Mouse (Mus musculus): ENCODE data around the gene Wnt5a. TPM values are rescaled to one million over a fixed set of nuclear protein-coding genes. Genes with fewer than 3 reads are reported as not detected.
A peak's percentile ranks its signal among the peaks of the same experiment; 100 is the strongest.

Wnt5a gene
- polyA plus RNA-seq, 1 experiment from 2014 or later: 38.8 TPM

DNA sequence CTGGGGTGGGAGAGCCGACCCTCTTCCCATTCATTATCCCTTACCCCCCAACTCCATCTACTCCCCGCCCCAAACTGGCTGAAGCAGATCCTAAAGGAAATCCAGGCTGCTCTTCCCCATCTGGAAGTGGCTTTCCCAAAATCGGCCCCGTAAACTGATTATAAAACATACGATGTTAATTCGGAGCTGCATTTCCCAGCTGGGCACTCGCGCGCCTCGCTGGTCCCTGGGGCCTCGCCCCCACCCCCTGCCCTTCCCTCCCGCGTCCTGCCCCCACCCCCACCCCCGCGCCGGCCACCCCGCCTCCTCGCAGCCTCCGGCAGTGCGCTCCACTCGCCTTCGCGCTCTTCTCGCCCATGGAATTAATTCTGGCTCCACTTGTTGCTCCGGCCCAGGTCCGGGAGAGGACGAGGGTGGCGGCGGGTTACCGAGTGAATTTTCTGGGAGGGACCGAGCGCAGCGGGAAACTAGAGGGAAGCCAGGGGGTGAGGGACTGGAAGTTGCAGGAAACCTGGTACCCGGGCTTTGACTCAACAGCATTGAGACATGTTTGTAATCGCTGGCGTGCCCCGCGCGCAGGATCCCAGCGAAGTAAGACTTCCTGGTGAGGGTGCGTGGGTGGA, 6.6 kb downstream of the Wnt5a start:
- H3K4me3 ChIP-seq: peak overlapping the region; percentile 72
- peaks cover 86% of the 10 kb centered on the region for H3K4me1 ChIP-seq (replicated peaks)
- under 1% methylated on average over 41 of the region's 41 CpGs for WGBS
- H3K27me3 ChIP-seq (ENCODE audit: insufficient read depth, poor library complexity, severe bottlenecking): peaks cover 79% of the 10 kb centered on the region
- peak; percentile 60 for DNase-seq (ENCODE audit: low spot score)
- H3K27ac ChIP-seq: peak overlapping the region; percentile 96
- H3K9me3 ChIP-seq: no peaks in the 10 kb centered on the region
- peaks cover 21% of the 10 kb centered on the region for H3K36me3 ChIP-seq

DNA sequence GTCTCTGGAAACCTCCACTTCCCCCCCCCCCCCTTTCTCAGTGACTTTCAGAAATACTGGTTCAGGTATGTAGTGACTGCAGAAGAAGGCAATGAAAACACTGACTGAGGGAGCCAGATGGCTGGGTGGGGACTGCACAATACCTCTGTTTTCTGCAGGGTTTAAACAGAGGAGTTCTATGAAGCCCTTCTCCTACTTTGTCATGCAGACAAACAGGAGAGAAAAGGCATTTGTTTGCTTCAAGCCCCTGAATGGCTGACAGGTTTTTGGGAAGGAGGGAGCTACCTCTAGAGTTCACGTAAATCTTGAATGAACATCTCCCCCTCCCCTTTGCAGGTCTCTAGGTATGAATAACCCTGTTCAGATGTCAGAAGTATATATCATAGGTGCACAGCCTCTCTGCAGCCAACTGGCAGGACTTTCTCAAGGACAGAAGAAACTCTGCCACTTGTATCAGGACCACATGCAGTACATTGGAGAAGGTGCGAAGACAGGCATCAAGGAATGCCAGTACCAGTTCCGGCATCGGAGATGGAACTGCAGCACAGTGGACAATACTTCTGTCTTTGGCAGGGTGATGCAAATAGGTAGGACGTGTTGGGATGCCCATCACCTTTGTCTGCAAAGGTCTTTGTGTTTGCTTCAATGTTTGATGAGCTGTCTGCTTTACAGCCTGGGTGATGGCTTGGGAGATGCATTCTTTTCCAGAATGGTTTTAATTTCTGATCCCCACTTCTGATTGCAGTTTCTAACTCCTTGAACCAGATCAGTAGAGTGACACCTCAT, 8.4 kb downstream of the Wnt5a start:
- peaks cover 82% of the 10 kb centered on the region for H3K27me3 ChIP-seq (ENCODE audit: insufficient read depth, poor library complexity, severe bottlenecking)
- peaks cover 71% of the 10 kb centered on the region for H3K4me1 ChIP-seq (replicated peaks)
- H3K4me3 ChIP-seq: peak overlapping the region; percentile 72
- 64% methylated on average over 5 of the region's 5 CpGs for WGBS
- peaks cover 38% of the 10 kb centered on the region for H3K36me3 ChIP-seq
- no peak overlapping the region for H3K27ac ChIP-seq
- H3K9me3 ChIP-seq: no peaks in the 10 kb centered on the region
- DNase-seq (ENCODE audit: low spot score): no peak

DNA sequence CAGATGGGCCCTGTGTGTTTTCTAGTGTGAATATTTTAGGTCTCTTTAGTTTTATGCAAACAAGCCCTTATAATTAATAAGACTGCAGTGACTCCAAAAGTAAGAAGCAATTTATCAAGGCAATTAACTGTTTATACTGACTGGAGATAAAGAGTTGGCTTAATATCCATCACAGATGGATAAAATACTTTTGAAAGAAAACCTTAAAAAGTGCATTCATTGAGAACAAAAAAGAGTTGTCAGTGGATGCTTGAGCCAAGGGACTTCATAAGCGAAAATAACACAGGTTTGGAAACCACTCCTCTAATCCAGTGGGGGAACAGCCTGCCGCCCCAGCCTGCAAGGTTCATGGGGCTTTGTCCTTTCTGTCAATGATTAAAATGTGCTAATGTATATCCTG, 9.6 kb downstream of the Wnt5a start:
- no peaks in the 10 kb centered on the region for H3K9me3 ChIP-seq
- H3K4me3 ChIP-seq: peak overlapping the region; percentile 13; the same call in 1 of the 2 replicates
- peaks cover 76% of the 10 kb centered on the region for H3K27me3 ChIP-seq (ENCODE audit: insufficient read depth, poor library complexity, severe bottlenecking)
- H3K4me1 ChIP-seq (replicated peaks): peaks cover 59% of the 10 kb centered on the region
- WGBS: 38% methylated on average over 2 of the region's 2 CpGs
- no peak overlapping the region for H3K27ac ChIP-seq
- no peak for DNase-seq (ENCODE audit: low spot score)
- H3K36me3 ChIP-seq: peaks cover 49% of the 10 kb centered on the region

DNA sequence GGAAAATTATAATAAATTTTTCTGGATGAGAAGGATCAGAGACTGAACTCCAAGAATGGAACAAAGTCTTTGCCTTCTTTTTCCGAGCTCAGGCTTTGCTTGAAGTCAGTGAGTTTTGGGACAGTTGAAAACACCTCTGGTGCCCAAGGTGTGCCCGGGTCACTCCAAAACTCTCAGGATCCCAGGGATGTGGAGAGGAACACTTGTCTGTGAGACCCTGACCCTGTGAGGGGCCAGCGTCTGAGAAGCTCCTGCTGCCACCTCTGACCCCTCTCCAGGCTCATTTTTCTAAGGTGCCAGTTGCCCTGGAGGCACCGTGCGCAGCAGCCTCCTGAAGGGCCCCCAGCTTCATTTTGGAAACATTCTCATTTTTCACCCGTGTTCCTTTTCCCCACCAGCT, 10.8 kb downstream of the Wnt5a start:
- no peak overlapping the region for H3K4me3 ChIP-seq
- H3K27me3 ChIP-seq (ENCODE audit: insufficient read depth, poor library complexity, severe bottlenecking): peaks cover 65% of the 10 kb centered on the region
- 0 out of 2 replicates have a peak overlapping the region, but pooled peaks have one; percentile 35 for H3K27ac ChIP-seq
- H3K36me3 ChIP-seq: peaks cover 60% of the 10 kb centered on the region
- 43% methylated on average over 6 of the region's 6 CpGs for WGBS
- H3K9me3 ChIP-seq: no peaks in the 10 kb centered on the region
- no peak for DNase-seq (ENCODE audit: low spot score)
- peaks cover 47% of the 10 kb centered on the region for H3K4me1 ChIP-seq (replicated peaks)

- H3K4me3 ChIP-seq: no peak overlapping the region
- no peak overlapping the region for H3K27ac ChIP-seq
- H3K36me3 ChIP-seq: peaks cover 80% of the 10 kb centered on the region
- peaks cover 43% of the 10 kb centered on the region for H3K27me3 ChIP-seq (ENCODE audit: insufficient read depth, poor library complexity, severe bottlenecking)
- H3K4me1 ChIP-seq (replicated peaks): peaks cover 22% of the 10 kb centered on the region
- no peak for DNase-seq (ENCODE audit: low spot score)
- H3K9me3 ChIP-seq: no peaks in the 10 kb centered on the region
- WGBS: 64% methylated on average over 39 of the region's 39 CpGs
Measured at GRCm38 (mm10) chr14:28517631-28518560, 13.3 kb downstream of the Wnt5a start.

GRCm38 (mm10) chr14:28521106-28521505, 16.6 kb downstream of the Wnt5a start:
- 85% methylated on average over 1 of the region's 1 CpGs for WGBS

DNA sequence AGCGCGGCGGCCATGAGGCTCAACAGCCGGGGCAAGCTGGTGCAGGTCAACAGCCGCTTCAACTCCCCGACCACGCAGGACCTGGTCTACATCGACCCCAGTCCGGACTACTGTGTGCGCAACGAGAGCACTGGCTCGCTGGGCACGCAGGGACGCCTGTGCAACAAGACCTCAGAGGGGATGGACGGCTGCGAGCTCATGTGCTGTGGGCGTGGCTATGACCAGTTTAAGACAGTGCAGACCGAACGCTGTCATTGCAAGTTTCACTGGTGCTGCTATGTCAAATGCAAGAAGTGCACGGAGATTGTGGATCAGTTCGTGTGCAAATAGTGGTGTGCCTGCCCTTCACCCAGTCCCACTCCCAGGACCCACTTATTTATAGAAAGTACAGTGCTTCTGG, 18.1 kb downstream of the Wnt5a start:
- H3K27ac ChIP-seq: no peak overlapping the region
- no peak for DNase-seq (ENCODE audit: low spot score)
- peaks cover 66% of the 10 kb centered on the region for H3K36me3 ChIP-seq
- peaks cover 8% of the 10 kb centered on the region; the same call in 1 of the 2 replicates for H3K27me3 ChIP-seq (ENCODE audit: insufficient read depth, poor library complexity, severe bottlenecking)
- no peaks in the 10 kb centered on the region for H3K9me3 ChIP-seq
- 79% methylated on average over 21 of the region's 21 CpGs for WGBS
- H3K4me3 ChIP-seq: no peak overlapping the region
- peaks cover 12% of the 10 kb centered on the region; the same call in 1 of the 2 replicates for H3K4me1 ChIP-seq (replicated peaks)

More at GRCm38 (mm10) chr14:28521106-28521505, 16.6 kb downstream of the Wnt5a start:
- H3K4me3 ChIP-seq: no peak overlapping the region
- no peaks in the 10 kb centered on the region for H3K9me3 ChIP-seq
- H3K27ac ChIP-seq: no peak overlapping the region
- H3K27me3 ChIP-seq (ENCODE audit: insufficient read depth, poor library complexity, severe bottlenecking): peaks cover 23% of the 10 kb centered on the region; the same call in 1 of the 2 replicates
- H3K4me1 ChIP-seq (replicated peaks): peaks cover 7% of the 10 kb centered on the region; the same call in 1 of the 2 replicates
- no peak for DNase-seq (ENCODE audit: low spot score)
- peaks cover 75% of the 10 kb centered on the region for H3K36me3 ChIP-seq

DNA sequence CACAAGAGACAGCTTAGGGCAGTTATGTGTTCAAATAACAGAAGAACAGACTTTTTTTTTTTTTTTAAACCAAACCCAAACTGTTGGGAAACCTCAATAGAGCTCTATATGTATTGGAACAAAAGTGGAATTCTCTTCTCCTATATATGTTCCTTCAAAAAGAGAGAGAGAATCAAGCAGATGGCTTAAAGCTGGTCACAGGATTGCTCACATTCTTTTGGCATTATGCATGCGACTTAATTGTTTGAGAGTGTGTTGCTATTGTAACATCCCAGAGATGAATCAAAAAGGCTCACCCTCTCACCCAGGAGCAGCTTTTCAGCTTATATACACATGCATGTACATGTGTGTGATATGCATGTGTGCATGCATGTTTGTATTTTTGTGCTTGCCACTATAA, 21.0 kb downstream of the Wnt5a start:
- DNase-seq (ENCODE audit: low spot score): no peak
- Histone ChIP-seq H3K4me1 (replicated peaks) (peaks cover 16% of the 10 kb centered on the region; the same call in 1 of the 2 replicates), H3K27ac (no peak overlapping the region), H3K36me3 (peaks cover 37% of the 10 kb centered on the region), H3K4me3 (no peak overlapping the region), H3K9me3 (no peaks in the 10 kb centered on the region), H3K27me3 (ENCODE audit: insufficient read depth, poor library complexity, severe bottlenecking) (no peaks in the 10 kb centered on the region)
- WGBS: 69% methylated on average over 1 of the region's 1 CpGs

DNA sequence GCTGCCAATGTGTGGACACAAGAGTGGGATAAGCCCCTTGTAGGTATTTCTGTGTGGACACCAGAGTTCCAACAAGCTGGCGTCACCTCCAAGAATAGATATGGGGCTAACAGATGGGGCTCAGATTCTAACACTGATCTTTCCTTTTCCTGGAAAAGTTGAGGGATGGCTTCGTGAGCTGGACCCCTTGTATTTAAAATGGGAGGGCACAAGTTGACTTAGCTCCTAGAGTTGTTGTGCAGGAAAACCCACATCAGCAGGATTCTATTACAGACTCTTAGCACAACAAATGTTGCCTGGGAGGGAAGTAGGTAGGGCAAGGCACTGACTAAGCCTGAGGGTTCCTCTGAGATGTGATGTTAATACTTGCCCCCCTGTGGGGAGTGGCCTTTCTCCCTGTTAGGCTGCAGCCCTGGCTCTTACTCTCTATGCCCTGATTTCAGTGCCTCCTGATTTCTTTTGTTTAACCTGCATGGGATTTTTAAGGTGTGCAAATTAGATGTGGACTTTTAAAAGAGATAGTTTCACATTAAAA, 23.7 kb downstream of the Wnt5a start:
- no peak for DNase-seq (ENCODE audit: low spot score)

DNA sequence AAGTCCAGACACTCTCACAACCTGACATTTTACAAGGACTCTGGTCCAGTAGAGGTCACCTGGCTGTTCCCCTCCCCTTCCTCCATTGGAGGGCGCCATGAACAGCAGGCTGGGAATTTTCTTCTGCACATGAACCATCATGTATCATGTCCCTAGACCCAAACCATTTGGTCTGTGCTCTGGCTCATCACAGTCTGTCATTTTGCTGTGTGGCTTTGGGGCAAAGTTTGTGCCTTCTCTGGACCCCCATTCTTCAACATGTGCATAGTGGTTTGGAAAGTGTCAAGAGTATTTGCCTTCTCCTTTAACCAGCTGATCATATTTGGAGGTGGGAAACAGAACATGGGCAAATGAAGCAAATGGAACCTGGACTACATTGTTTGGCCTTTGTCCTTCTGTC, 27.0 kb downstream of the Wnt5a start:
- Histone ChIP-seq H3K27me3 (ENCODE audit: insufficient read depth, poor library complexity, severe bottlenecking) (no peaks in the 10 kb centered on the region), H3K27ac (no peak overlapping the region), H3K9me3 (no peaks in the 10 kb centered on the region), H3K4me3 (no peak overlapping the region), H3K36me3 (peaks cover under 1% of the 10 kb centered on the region; the same call in 1 of the 2 replicates), H3K4me1 (replicated peaks) (peaks cover 6% of the 10 kb centered on the region; the same call in 1 of the 2 replicates)
- WGBS: 39% methylated on average over 1 of the region's 1 CpGs
- DNase-seq (ENCODE audit: low spot score): no peak

More for the DNA sequence above, 23.7 kb downstream of the Wnt5a start:
- peaks cover 16% of the 10 kb centered on the region; the same call in 1 of the 2 replicates for H3K4me1 ChIP-seq (replicated peaks)
- no peak overlapping the region for H3K27ac ChIP-seq
- no peaks in the 10 kb centered on the region for H3K9me3 ChIP-seq
- WGBS: 65% methylated on average over 2 of the region's 2 CpGs
- no peaks in the 10 kb centered on the region for H3K27me3 ChIP-seq (ENCODE audit: insufficient read depth, poor library complexity, severe bottlenecking)
- no peak overlapping the region for H3K4me3 ChIP-seq
- H3K36me3 ChIP-seq: peaks cover 13% of the 10 kb centered on the region; the same call in 1 of the 2 replicates

DNA sequence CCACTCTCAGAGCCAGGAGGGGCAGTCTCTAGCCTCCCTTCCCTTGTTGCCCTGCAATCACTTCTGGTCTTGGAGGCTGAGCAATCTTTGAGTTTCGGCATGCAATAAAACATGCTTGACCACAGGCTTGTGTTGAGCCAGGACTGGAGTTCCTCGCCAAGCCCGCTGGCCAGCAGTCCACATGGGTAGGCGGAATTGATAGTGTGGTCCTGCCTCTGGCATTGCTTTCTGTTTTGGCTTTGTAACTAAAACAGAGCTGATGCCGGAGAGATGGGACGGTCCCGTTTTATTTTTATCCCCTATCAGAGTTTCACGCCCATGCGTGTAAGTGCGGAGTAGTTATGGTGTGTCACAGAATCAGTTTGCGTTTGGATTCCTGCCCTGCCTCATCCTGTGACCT, 28.4 kb downstream of the Wnt5a start:
- Histone ChIP-seq H3K4me1 (replicated peaks) (peaks cover 4% of the 10 kb centered on the region; the same call in 1 of the 2 replicates), H3K27me3 (ENCODE audit: insufficient read depth, poor library complexity, severe bottlenecking) (no peaks in the 10 kb centered on the region), H3K9me3 (no peaks in the 10 kb centered on the region), H3K4me3 (no peak overlapping the region), H3K36me3 (no peaks in the 10 kb centered on the region), H3K27ac (no peak overlapping the region)
- DNase-seq (ENCODE audit: low spot score): no peak
- 93% methylated on average over 11 of the region's 11 CpGs for WGBS

GRCm38 (mm10) chr14:28533876-28534275, 29.3 kb downstream of the Wnt5a start:
- WGBS: 73% methylated on average over 2 of the region's 2 CpGs
- Histone ChIP-seq H3K4me1 (replicated peaks) (peaks cover 4% of the 10 kb centered on the region; the same call in 1 of the 2 replicates), H3K4me3 (no peak overlapping the region), H3K27me3 (ENCODE audit: insufficient read depth, poor library complexity, severe bottlenecking) (no peaks in the 10 kb centered on the region), H3K27ac (no peak overlapping the region), H3K36me3 (no peaks in the 10 kb centered on the region), H3K9me3 (no peaks in the 10 kb centered on the region)
- DNase-seq (ENCODE audit: low spot score): no peak
